Mouse (Mus musculus) CD4-positive naive resting alpha-beta T cell, adult 57 days (primary cell): ENCODE data around the gene Flt3l. TPM values are rescaled to one million over a fixed set of nuclear protein-coding genes. Genes with fewer than 3 reads are reported as not detected.

Source experiments
- total RNA-seq: library from RNA; stranded (reverse); gene quantifications from one replicate; pipeline ENCODE4 v1.2.4, GENCODE M21; 2023

Flt3l gene
- total RNA-seq: 299 TPM

DNA sequence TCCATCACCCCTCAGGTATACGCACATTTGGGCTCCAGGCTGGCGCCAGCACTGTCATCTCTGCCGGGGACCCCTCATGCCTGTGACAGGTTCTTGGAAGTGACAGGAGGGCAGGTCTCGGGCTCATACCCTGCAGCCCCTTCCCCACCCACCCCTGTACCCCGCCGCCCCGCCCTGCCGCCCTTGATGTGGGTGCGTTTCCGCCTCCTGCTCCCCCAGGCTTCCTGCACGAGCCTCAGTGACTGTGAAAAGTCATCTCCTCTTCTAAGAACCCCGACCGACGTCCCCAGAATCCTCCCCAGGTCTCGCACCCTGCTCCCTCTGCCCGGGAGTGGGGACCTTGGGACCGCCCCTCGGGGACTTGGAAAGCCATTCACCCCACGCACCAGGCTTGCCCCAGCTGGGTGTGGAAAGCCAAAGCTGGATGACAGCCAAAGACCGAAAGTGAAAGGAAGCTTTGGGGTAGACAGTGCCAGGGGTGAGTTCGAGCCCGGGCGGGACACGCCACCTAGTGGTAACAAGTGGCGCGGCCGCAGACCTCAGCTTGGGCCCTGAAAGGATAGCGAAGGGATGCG, at the start of gene Flt3l, which contains the start of gene Gm45713:
Flt3l (minus strand) TSS at position 440 of the 575 bp plus-strand sequence.
Gm45713 (minus strand) TSS at position 239 of the 575 bp plus-strand sequence.

DNA sequence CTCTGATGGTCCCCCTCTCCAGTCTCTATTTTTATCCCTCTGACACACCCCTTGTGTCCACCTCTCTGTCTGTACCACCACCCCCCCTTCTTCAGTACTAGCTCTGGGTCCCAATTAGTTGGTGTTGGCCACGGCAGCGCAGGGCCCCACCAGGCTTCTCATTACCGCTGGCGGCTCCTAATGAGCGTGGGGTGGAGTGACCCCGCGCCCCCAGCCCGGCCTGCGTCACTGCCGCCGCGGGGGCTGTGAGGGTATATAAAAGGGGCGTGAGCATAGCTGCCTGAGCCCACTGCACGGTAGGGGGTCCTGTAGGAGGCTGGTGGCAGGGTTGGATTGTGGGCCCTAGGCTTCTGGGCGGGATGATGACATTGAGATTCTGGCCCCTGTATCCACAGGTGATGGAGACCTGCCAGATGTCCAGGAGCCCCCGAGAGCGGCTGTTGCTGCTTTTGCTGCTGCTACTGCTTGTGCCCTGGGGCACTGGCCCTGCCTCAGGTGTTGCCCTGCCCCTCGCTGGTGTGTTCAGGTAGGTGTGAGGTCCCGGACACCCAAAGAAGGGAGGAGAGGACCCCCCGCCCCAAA, 44.8 kb upstream of the Flt3l start, which contains the start of gene Pth2:
Pth2 (plus strand) TSS at position 100 of the 582 bp plus-strand sequence.

DNA sequence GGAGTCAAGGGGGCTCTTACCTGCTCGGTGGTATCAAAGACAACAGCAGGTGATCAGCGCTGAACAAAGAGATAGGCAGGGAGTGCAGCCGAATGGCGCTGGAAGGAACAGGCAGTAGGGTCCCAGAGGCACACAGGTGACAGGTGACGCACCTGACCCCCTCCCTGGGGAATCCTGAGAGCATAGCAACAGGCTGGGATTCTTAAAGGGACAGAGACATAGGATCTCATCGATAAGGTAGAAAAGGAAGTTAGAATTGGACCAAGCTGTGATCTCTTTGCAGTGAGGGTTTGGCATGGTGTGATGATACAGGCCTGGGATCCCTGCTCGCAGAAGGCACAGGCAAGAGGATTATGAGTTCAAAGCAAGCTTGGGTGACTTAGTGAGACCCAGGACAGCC, 43.2 kb upstream of the Flt3l start, which contains the start of gene Gfy:
Gfy (minus strand) TSS at position 101 of the 400 bp plus-strand sequence.

DNA sequence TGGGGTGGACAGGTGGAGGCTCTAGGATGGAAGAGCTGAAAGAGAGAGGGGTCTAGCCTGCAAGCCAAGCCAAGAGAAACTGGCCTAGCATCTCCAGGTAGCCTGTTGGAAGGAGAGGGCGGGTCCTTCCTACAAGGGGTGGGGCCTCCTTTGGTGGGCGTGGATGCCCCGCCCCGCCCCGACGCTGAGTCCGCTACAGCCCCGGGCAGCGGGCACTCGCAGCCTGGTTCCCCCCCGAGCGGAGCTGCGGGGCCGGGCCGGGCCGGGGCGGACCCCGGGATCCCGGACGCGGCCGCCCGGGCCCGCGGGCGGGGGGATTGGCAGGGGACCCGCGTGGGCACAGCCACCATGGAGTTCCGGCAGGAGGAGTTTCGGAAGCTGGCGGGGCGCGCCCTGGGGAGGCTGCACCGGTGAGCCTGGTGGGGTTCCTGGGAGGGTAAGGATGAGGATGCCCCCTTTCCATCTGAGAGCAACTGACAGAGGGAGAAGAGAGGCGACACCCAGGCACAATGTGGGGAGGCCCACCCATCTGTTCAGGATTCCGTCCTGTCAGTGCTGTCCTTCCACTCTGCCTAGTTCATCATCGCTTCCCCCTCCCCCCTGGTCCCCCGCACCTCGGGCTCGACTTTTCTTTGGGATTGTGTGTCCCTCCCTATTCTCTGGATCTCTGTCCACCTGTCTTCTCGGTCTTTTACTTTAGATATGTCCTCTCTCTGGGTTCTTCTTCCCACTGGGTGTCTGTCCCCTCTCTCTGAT, 27.7 kb upstream of the Flt3l start, which contains the start of gene Slc17a7:
Slc17a7 (plus strand) TSS at position 215 of the 756 bp plus-strand sequence.

DNA sequence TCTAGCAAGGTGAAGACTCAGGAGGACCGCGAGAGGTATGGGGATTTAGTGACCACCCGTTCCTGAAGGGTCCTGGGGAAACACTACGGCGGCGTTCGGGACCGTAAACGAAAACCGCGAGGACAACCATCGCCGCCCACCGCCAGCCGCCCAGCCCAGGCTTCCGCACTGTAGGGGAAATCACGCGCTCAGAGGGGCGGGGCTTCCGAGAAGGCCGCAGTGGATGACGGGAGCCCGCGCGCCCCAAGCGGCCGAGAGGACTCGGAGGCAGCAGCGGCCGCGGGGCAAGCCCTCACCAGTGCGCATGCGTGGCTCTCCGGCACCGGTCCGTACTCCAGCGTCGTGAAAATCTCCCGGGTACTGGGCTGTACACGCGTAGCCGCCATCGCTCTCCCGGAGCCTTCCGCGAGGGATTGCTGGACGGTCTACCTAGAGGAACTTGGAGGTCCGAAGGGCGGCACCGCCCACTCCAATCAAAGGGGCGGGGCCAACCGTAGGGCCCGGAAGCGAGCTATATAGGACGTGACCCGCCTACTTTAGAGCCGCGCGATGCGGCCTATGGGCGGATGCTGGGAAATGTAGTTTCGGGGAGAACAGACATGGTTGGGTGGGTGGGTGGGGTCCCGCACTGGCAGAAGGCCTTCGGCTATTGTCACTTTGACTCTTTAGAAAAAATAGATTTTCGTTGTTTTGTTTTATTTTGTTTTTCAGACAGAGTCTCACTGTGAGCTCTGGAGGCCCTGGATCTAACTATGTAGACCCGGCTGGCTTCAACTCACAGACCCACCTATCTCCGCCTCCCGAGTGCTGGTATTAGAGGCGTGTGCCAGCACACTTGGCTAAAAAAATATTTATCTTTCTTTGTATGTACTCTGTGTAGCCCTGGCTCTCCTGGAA, 18.1 kb upstream of the Flt3l start, which contains the start of the genes Pih1d1 and Aldh16a1:
Pih1d1 (plus strand) TSS at position 208 of the 897 bp plus-strand sequence.
Aldh16a1 (minus strand) TSS at position 489 of the 897 bp plus-strand sequence.

DNA sequence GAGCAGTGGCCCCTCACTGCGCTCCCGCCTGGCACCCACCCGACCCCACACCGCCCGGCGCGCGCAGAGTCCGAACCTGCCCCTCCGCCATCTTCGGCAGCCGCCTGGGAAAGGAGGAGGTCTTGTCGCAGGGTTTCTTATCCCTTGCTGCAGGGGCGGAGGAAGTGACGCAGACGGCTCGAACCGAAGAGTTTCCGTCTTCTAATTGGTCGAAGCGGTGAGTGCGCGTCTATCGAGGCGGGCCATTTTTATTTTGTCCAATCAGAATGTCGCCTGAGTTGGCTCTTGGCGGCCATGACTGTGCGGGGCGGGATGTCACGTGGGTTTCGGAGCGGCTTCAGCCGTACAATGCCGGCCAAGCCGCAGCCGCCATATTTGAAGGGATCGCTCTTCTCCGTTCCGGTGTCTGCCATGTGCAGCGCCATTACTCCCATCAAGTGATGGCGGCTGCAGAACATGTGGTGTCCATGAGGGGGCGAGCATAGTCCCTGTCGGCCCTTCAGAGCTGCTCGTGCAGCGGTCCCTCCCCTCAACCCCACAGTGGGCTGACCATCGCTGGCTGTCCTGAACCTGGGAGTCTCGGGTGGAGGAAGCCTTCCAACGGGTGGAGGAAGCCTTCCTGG, 7.5 kb downstream of the Flt3l start, which contains the start of gene Rpl13a:
Rpl13a (minus strand) TSS at position 138 of the 623 bp plus-strand sequence.

DNA sequence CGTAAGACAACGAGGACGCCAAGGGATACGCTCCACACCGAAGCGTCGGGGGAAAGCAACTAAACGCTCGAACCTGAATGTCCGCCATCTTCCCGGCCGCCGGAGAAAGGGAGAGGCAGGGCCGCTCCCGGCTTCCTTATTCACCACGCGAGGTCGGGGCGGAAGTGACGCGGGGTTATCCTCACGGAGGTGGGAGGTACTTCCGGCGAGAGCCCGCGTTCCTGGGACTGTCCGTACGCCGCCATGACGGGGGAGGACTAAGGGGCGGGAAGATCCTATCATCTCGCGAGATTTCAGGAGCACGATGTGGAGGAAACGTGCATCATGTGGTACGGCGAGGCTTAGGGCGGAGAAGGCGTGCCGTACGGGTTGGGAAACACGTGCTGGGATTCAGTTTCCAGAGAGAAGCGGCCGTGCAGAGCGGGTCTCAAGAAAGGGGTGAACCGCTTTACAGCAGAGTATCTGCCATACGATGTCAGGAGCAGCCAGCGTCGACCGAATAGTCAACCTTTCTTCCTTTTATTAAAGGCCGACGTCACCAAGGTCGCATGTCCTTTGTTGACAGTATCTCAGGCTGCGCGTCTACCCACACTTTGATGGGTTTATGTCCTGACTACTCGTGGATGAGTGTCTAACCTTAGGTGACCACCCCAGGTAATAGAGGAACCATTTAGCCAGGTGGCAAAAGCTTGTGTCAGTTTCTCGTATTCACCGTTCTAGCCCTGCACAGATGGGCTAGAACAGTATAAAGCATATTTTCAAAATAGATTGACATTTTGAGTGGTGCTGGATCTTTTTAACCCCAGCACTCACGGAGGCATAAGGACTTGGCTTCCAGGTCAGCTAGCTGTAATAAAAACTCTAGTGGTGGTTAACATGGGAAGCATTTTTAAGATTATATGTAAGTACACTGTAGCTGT, 11.7 kb downstream of the Flt3l start, which contains the start of gene Rps11:
Rps11 (minus strand) TSS at position 216 of the 920 bp plus-strand sequence.

DNA sequence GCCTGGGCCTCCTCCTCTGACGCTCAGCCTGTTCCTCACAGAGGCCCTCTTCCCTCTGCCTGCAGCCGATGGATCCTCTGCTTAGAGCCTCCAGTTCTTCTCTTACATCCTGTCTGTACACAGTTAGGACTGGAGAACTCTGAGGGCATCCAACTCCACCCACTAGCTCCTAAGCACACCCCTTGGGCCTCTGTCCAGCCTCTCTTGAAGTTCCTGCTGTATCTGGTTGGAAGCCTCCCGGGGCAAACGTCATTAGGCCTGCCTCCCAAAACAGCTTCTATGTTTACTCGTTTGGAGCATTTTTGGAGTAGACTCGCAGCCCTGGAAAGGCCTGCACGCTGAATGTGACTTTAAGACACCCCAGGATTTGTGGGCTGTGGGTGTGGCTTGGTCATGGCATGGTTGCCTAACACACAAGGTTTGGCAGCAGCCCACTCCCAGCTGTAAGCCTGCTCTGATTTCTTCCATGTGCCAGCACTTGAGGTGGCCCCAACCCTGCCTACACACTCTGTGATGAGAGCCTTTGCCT, 32.5 kb downstream of the Flt3l start, which contains the start of gene Fcgrt:
Fcgrt (minus strand) TSS at position 200 of the 529 bp plus-strand sequence.

DNA sequence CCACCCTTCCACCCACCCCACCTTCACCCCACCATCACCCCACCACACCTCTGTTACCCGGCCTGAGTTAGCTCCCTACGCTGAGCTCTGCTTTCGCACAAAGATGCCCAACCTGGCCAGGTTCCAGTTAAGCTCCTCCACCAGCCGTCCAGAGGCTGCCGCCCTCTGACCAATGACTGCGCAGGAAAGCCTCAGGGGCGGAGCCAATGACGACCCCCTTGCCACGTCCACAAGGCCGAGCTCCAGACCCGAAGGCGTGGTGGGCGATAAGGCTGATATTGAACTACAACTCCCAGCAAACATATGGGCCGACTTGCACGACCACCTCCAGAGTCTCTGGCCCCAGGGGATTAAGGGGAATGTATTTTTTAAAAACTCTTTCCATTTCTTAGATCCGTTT, 44.2 kb downstream of the Flt3l start, which contains the start of gene Rcn3:
Rcn3 (minus strand) TSS at position 174 of the 400 bp plus-strand sequence.

Other genes starting within 250 kb of the Flt3l start
- gene Med25, start 243.7 kb downstream of the Flt3l start, total RNA-seq: 77.4 TPM
- gene Fuz, start 240.4 kb downstream of the Flt3l start, total RNA-seq: 17.6 TPM
- gene Ap2a1, start 206.9 kb downstream of the Flt3l start, total RNA-seq: 71.8 TPM
- 0.33 TPM for gene Tsks, start 193.2 kb downstream of the Flt3l start, total RNA-seq
- gene Cpt1c, start 161.6 kb downstream of the Flt3l start, total RNA-seq: 0.18 TPM
- 153 TPM for gene Prmt1, start 149.9 kb downstream of the Flt3l start, total RNA-seq
- gene Irf3, start 138.8 kb downstream of the Flt3l start, total RNA-seq: 157 TPM
- 19.6 TPM for gene Bcl2l12, start 137.7 kb downstream of the Flt3l start, total RNA-seq
- 83.6 TPM for gene Scaf1, start 120.1 kb downstream of the Flt3l start, total RNA-seq
- gene Rras, start 118.5 kb downstream of the Flt3l start, total RNA-seq: 10.3 TPM
- gene Prr12, start 83.6 kb downstream of the Flt3l start, total RNA-seq: 75.1 TPM
- gene Nosip, start 74.0 kb downstream of the Flt3l start, total RNA-seq: 61.3 TPM
- gene Prrg2, start 73.8 kb downstream of the Flt3l start, total RNA-seq: 0.95 TPM
- 6.1 TPM for gene Rcn3, start 44.2 kb downstream of the Flt3l start, total RNA-seq
- 22.7 TPM for gene Fcgrt, start 32.6 kb downstream of the Flt3l start, total RNA-seq
- 3,211 TPM for gene Rps11, start 12.0 kb downstream of the Flt3l start, total RNA-seq
- 5,433 TPM for gene Rpl13a, start 7.7 kb downstream of the Flt3l start, total RNA-seq
- gene Gm45713, start 201 bp downstream of the Flt3l start, total RNA-seq: not detected
- 38.5 TPM for gene Pih1d1, start 17.9 kb upstream of the Flt3l start, total RNA-seq
- 61.5 TPM for gene Aldh16a1, start 18.2 kb upstream of the Flt3l start, total RNA-seq
- not detected for gene Slc17a7, start 27.5 kb upstream of the Flt3l start, total RNA-seq
- gene Gfy, start 43.1 kb upstream of the Flt3l start, total RNA-seq: not detected
- gene Pth2, start 44.6 kb upstream of the Flt3l start, total RNA-seq: not detected
- not detected for gene Ccdc155, start 68.5 kb upstream of the Flt3l start, total RNA-seq
- not detected for gene Dkkl1, start 75.7 kb upstream of the Flt3l start, total RNA-seq
- gene Tead2, start 79.3 kb upstream of the Flt3l start, total RNA-seq: not detected
- 346 TPM for gene Cd37, start 102.7 kb upstream of the Flt3l start, total RNA-seq
- not detected for gene Slc6a16, start 104.7 kb upstream of the Flt3l start, total RNA-seq
- not detected for gene Slc6a21, start 141.1 kb upstream of the Flt3l start, total RNA-seq
- 10.0 TPM for gene Trpm4, start 197.3 kb upstream of the Flt3l start, total RNA-seq
- not detected for gene Hrc, start 198.9 kb upstream of the Flt3l start, total RNA-seq
- 0.47 TPM for gene Ppfia3, start 230.6 kb upstream of the Flt3l start, total RNA-seq
- 2.6 TPM for gene Lin7b, start 234.2 kb upstream of the Flt3l start, total RNA-seq